Mouse (Mus musculus) heart, adult 9 months (tissue): ENCODE measurements around the gene Moap1.

Experiments used
- DNase-seq, 2 experiments: peaks; one replicate each; pipeline ENCODE4 v3.0.0; 2022; ENCODE audit warnings: low spot score in 2 of 2

Moap1 gene

GRCm38 (mm10) chr12:102705906-102706640, 37.4 kb downstream of the Moap1 start:
- no peak for DNase-seq

- DNase-seq, result peak; percentile 72 to 82
Measured at GRCm38 (mm10) chr12:102705216-102705871, 38.1 kb downstream of the Moap1 start.

- no peak for DNase-seq
Measured at GRCm38 (mm10) chr12:102704457-102705198, 38.8 kb downstream of the Moap1 start, which contains the start of gene Itpk1. Gene Itpk1, minus strand, starts transcription at chr12:102704930.

GRCm38 (mm10) chr12:102703921-102704408, 39.5 kb downstream of the Moap1 start:
- no peak for DNase-seq

- DNase-seq, result no peak
Measured at GRCm38 (mm10) chr12:102703441-102703840, 40.0 kb downstream of the Moap1 start.

GRCm38 (mm10) chr12:102703111-102703412, 40.4 kb downstream of the Moap1 start:
- no peak for DNase-seq

- peak in 1 of 2 experiments; percentile 72 for DNase-seq
Measured at GRCm38 (mm10) chr12:102702356-102703110, 40.9 kb downstream of the Moap1 start.

- no peak for DNase-seq
Measured at GRCm38 (mm10) chr12:102701691-102702207, 41.7 kb downstream of the Moap1 start.

GRCm38 (mm10) chr12:102700453-102700852, 43.0 kb downstream of the Moap1 start:
- DNase-seq, result no peak

GRCm38 (mm10) chr12:102699156-102699555, 44.3 kb downstream of the Moap1 start:
- DNase-seq, result no peak

- no peak for DNase-seq
Measured at GRCm38 (mm10) chr12:102698089-102698684, 45.3 kb downstream of the Moap1 start.

- DNase-seq, result no peak
Measured at GRCm38 (mm10) chr12:102697381-102697780, 46.1 kb downstream of the Moap1 start.

- DNase-seq, result no peak
Measured at GRCm38 (mm10) chr12:102696635-102697354, 46.7 kb downstream of the Moap1 start.

- no peak for DNase-seq
Measured at GRCm38 (mm10) chr12:102695369-102696239, 47.9 kb downstream of the Moap1 start.
